Mouse (Mus musculus): ENCODE measurements at regions not wholly inside any gene's neighbourhood (a gene's known extent, or its start where the extent isn't known, plus 50 kb on each side); places are given as distances from the start of the nearest gene placed in this dataset.

DNA sequence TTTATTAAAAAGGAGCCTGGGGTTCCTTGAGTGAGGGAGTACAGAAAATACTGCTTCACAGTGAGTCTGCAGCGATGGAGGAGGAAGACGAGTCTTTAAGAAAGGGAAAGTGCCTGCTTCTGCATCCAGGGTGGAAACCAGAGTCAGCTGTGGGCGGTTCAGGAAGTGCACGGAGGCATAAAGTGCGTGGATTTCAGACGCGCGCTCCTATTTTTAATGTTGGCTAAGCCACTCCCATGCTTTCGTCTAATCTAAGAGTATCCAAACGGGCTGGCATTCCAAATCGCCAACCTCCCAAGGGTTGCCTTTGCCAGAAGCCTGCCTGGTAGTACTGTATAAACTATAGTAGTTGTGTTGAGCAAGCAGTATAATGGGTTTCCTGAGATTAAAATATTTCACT is 50.4 kb upstream of the Nap1l1 start:
- Histone ChIP-seq H3K4me2 (peak overlapping the region; percentile 36), H3K27me3 (replicated peaks) (no peaks in the 10 kb centered on the region), H3K36me3 (replicated peaks) (no peaks in the 10 kb centered on the region), H3K4me1 (peaks cover 17% of the 10 kb centered on the region), H3K27ac (no peak overlapping the region), H3K4me3 (no peak overlapping the region), H3K9ac (no peak overlapping the region), H3K9me3 (no peaks in the 10 kb centered on the region)
- WGBS, result 33% methylated on average over 11 of the region's 11 CpGs
- no peak for ATAC-seq (replicated peaks)

All from midbrain, embryonic 15.5 days (tissue).